In genomic region chr6:108667599-108668021, GRCm38 (mm10) we compare ENCODE assay signal across 8 mouse cellular contexts. TPM values are rescaled to one million over a fixed set of nuclear protein-coding genes. Genes with fewer than 3 reads are reported as not detected.
A peak's percentile ranks its signal among the peaks of the same experiment; 100 is the strongest.
DNase-seq lines count a peak whose midpoint lies in the region; ATAC-seq lines count a peak whose summit lies in the region.

No protein-coding gene starts in this region.

- no peaks in the 10 kb centered on the region for H3K9me3 ChIP-seq in embryonic facial prominence, embryonic 10.5 days
- H3K9me3 ChIP-seq in hindbrain, embryonic 10.5 days, result no peaks in the 10 kb centered on the region
- H3K9me3 ChIP-seq in limb, embryonic 13.5 days, result no peaks in the 10 kb centered on the region

- H3K9ac ChIP-seq in limb, embryonic 13.5 days, result no peak overlapping the region

- H3K4me3 ChIP-seq in embryonic facial prominence, embryonic 10.5 days, result 0 out of 2 replicates have a peak overlapping the region, but pooled peaks have one; percentile 52
- peak overlapping the region; percentile 49; the same call in 1 of the 2 replicates for H3K4me3 ChIP-seq in hindbrain, embryonic 10.5 days
- H3K4me3 ChIP-seq in limb, embryonic 13.5 days, result no peak overlapping the region

- no peaks in the 10 kb centered on the region; the same call in 1 of the 2 replicates for H3K36me3 ChIP-seq in embryonic facial prominence, embryonic 10.5 days (replicated peaks)
- peaks cover 5% of the 10 kb centered on the region; the same call in 1 of the 2 replicates for H3K36me3 ChIP-seq in hindbrain, embryonic 10.5 days
- H3K36me3 ChIP-seq in limb, embryonic 13.5 days, result peaks cover 17% of the 10 kb centered on the region

- peak overlapping the region; percentile 81 for H3K27ac ChIP-seq in embryonic facial prominence, embryonic 10.5 days (replicated peaks)
- H3K27ac ChIP-seq in hindbrain, embryonic 10.5 days, result peak overlapping the region; percentile 86
- H3K27ac ChIP-seq in limb, embryonic 13.5 days, result peak overlapping the region; percentile 79

- peak overlapping the region; percentile 68 for H3K4me2 ChIP-seq in limb, embryonic 13.5 days (replicated peaks)

- 0 out of 2 replicates have a peak, but pooled peaks have one; percentile 7 for ATAC-seq in limb, embryonic 13.5 days (ENCODE audit: low FRiP score, low read depth)
- ATAC-seq in activated CD4-positive, CD25-positive, alpha-beta regulatory T cell, adult 4 months, result no peak

- 10% methylated on average over 6 of the region's 6 CpGs for WGBS in embryonic facial prominence, embryonic 10.5 days
- 15% methylated on average over 6 of the region's 6 CpGs for WGBS in hindbrain, embryonic 10.5 days
- 26% methylated on average over 6 of the region's 6 CpGs for WGBS in limb, embryonic 13.5 days

- peak; percentile 28 for DNase-seq in gastrocnemius, postnatal 25 days
- DNase-seq in gastrocnemius, postnatal 14 days, result no peak
- peak; percentile 35 for DNase-seq in embryonic facial prominence, embryonic 10.5 days (ENCODE audit: low spot score)
- peak; percentile 31 for DNase-seq in hindbrain, embryonic 10.5 days (ENCODE audit: low spot score)
- DNase-seq in c-Kit-positive CD71-positive TER-119-positive erythroid progenitor cells, embryonic 14.5 days (ENCODE audit: low spot score), result no peak
- DNase-seq in spleen, postnatal 36 days (ENCODE audit: low spot score in 2 of 2), result no peak

- intact Hi-C loops in gastrocnemius, postnatal 14 days (cut with DNase I; ENCODE audit: low total_unique reads), result no loop called here

- H3K4me1 ChIP-seq in embryonic facial prominence, embryonic 10.5 days, result peaks cover 16% of the 10 kb centered on the region
- H3K4me1 ChIP-seq in hindbrain, embryonic 10.5 days (replicated peaks), result peaks cover 16% of the 10 kb centered on the region
- H3K4me1 ChIP-seq in limb, embryonic 13.5 days, result peaks cover 13% of the 10 kb centered on the region

- H3K27me3 ChIP-seq in embryonic facial prominence, embryonic 10.5 days (replicated peaks; ENCODE audit: low read depth, poor library complexity, severe bottlenecking), result peaks cover 69% of the 10 kb centered on the region
- H3K27me3 ChIP-seq in hindbrain, embryonic 10.5 days (ENCODE audit: insufficient read depth, poor library complexity, severe bottlenecking), result peaks cover 69% of the 10 kb centered on the region
- H3K27me3 ChIP-seq in limb, embryonic 13.5 days, result peaks cover 20% of the 10 kb centered on the region

RNA-seq across cellular contexts. Expression of gene Bhlhe40, which starts 7.2 kb away (rescaled TPM):
- total RNA-seq in gastrocnemius, postnatal 25 days (2021), result 10 to 100 TPM; 61.9 to 69.2 TPM
- 10 to 100 TPM; 30.2 to 51.0 TPM for total RNA-seq in gastrocnemius, postnatal 14 days (2021)
- polyA plus RNA-seq in embryonic facial prominence, embryonic 10.5 days (2016; fragmentation: Nextera tagmentation; extraction: Ambion mirVana), result 1.3 and 1.4 TPM in 2 replicates
- 1.7 and 1.9 TPM in 2 replicates for polyA plus RNA-seq in hindbrain, embryonic 10.5 days (2016; fragmentation: Nextera tagmentation; extraction: Ambion mirVana)
- 8.5 and 9.2 TPM in 2 replicates for polyA plus RNA-seq in limb, embryonic 13.5 days (2015; fragmentation: Nextera tagmentation; extraction: Ambion mirVana)
- 100 to 1,000 TPM in 1 of 2 experiments, 10 to 100 TPM in 1; 73.9 to 107 TPM for polyA plus RNA-seq in activated CD4-positive, CD25-positive, alpha-beta regulatory T cell, adult 4 months (2017; shearing (Covaris generic))

Comparison
In these comparisons a context has a peak if more than half of its experiments do, and no peak if none do; other contexts are left out.
1. DNase-seq: peak in gastrocnemius, postnatal 25 days (single experiment), embryonic facial prominence, embryonic 10.5 days (single experiment) and hindbrain, embryonic 10.5 days (single experiment); none in gastrocnemius, postnatal 14 days (single experiment), c-Kit-positive CD71-positive TER-119-positive erythroid progenitor cells, embryonic 14.5 days (single experiment) and spleen, postnatal 36 days (0 of 2).
2. Peak in every context shown above with its lines, with median percentiles within 50 percentile points of each other: H3K27ac ChIP-seq.